ENCODE assay signal across 12 mouse cellular contexts in genomic region chr2:10371459-10371817, GRCm38 (mm10). TPM values are rescaled to one million over a fixed set of nuclear protein-coding genes. Genes with fewer than 3 reads are reported as not detected.
DNase-seq lines count a peak whose midpoint lies in the region; ATAC-seq and TF ChIP-seq lines count a peak whose summit lies in the region.
"Had no signal": no experiment of that assay in that cellular context is flagged by ENCODE, and none has a peak within 500 bp of the region (broad histone marks: within the 10 kb centered on the region; RNA-seq: fewer than 3 reads in every experiment).

No protein-coding gene starts in this region.

- ATAC-seq in lung, embryonic 15.5 days (ENCODE audit: borderline replicate concordance, extremely low read depth, low FRiP score, low TSS enrichment), result no peak
- ATAC-seq in forebrain, postnatal 0 days, result no peak

- 2% methylated on average over 16 of the region's 16 CpGs for WGBS in lung, embryonic 15.5 days
- WGBS in forebrain, postnatal 0 days, result 3% methylated on average over 16 of the region's 16 CpGs

- TF ChIP-seq CTCF in forebrain, postnatal 0 days (IDR thresholded peaks at IDR 0.05; ENCODE audit: low read depth), result no peak

- peak overlapping the region; percentile 99; the same call in 1 of the 2 replicates for H3K4me2 ChIP-seq in lung, embryonic 15.5 days
- H3K4me2 ChIP-seq in forebrain, postnatal 0 days (ENCODE audit: low read depth), result no peak overlapping the region

- DNase-seq in cerebellum, postnatal 25 days, result peak; percentile 7
- no peak for DNase-seq in cerebellum, postnatal 36 days
- no peak for DNase-seq in lung, postnatal 25 days (ENCODE audit: low spot score)
- peak; percentile 34 for DNase-seq in forebrain, postnatal 0 days
- peak; percentile 55 for DNase-seq in neural tube, embryonic 10.5 days (ENCODE audit: extremely low spot score, low spot score)
- DNase-seq in frontal cortex, postnatal 14 days (ENCODE audit: low spot score in 2 of 2), result no peak
- DNase-seq in T-cell, adult 2 months (ENCODE audit: low spot score), result no peak
- DNase-seq: adrenal gland, adult 8-10 months; kidney, postnatal 14 days; lung, postnatal 14 days had no signal

- H3K36me3 ChIP-seq in lung, embryonic 15.5 days, result no peaks in the 10 kb centered on the region
- H3K36me3 ChIP-seq in forebrain, postnatal 0 days (ENCODE audit: insufficient read depth), result no peaks in the 10 kb centered on the region
- H3K36me3 ChIP-seq: embryonic facial prominence, embryonic 12.5 days had no signal

- H3K4me3 ChIP-seq in lung, embryonic 15.5 days, result no peak overlapping the region
- peak overlapping the region; percentile 5; the same call in 1 of the 2 replicates for H3K4me3 ChIP-seq in forebrain, postnatal 0 days (ENCODE audit: low read depth, low read length)

- no peak overlapping the region for H3K27ac ChIP-seq in lung, embryonic 15.5 days
- no peak overlapping the region for H3K27ac ChIP-seq in forebrain, postnatal 0 days (ENCODE audit: low read depth, low read length)
- H3K27ac ChIP-seq: embryonic facial prominence, embryonic 12.5 days had no signal

- H3K27me3 ChIP-seq in lung, embryonic 15.5 days, result peaks cover 81% of the 10 kb centered on the region
- H3K27me3 ChIP-seq in forebrain, postnatal 0 days (ENCODE audit: insufficient read depth, low read length), result peaks cover 70% of the 10 kb centered on the region

- no peaks in the 10 kb centered on the region for H3K9me3 ChIP-seq in lung, embryonic 15.5 days
- no peaks in the 10 kb centered on the region for H3K9me3 ChIP-seq in forebrain, postnatal 0 days (ENCODE audit: low read length)
- H3K9me3 ChIP-seq: embryonic facial prominence, embryonic 12.5 days had no signal

- H3K9ac ChIP-seq in lung, embryonic 15.5 days, result no peak overlapping the region
- H3K9ac ChIP-seq in forebrain, postnatal 0 days, result no peak overlapping the region
- H3K9ac ChIP-seq: embryonic facial prominence, embryonic 12.5 days had no signal

- peaks cover 22% of the 10 kb centered on the region for H3K4me1 ChIP-seq in lung, embryonic 15.5 days
- peaks cover 19% of the 10 kb centered on the region for H3K4me1 ChIP-seq in forebrain, postnatal 0 days (ENCODE audit: insufficient read depth)

RNA-seq across cellular contexts. Expression of gene Sfmbt2, which starts 1.1 kb away (rescaled TPM):
- 1.4 and 2.0 TPM in 2 replicates for polyA plus RNA-seq in lung, embryonic 15.5 days (2015; fragmentation: Nextera tagmentation; extraction: Ambion mirVana)
- 4.4 and 6.4 TPM in 2 replicates for total RNA-seq in forebrain, postnatal 0 days (2014; rRNA removed)
- 1.6 and 2.2 TPM in 2 replicates for polyA plus RNA-seq in forebrain, postnatal 0 days (2015; fragmentation: Nextera tagmentation; extraction: Ambion mirVana)

Comparison
In these comparisons a context has a peak if more than half of its experiments do, and no peak if none do; other contexts are left out.
1. DNase-seq: peak in cerebellum, postnatal 25 days (2 of 2), forebrain, postnatal 0 days (single experiment) and neural tube, embryonic 10.5 days (single experiment); none in cerebellum, postnatal 36 days (0 of 2), lung, postnatal 25 days (single experiment), frontal cortex, postnatal 14 days (0 of 2) and T-cell, adult 2 months (single experiment).